Mouse (Mus musculus) C2C12 (cell line): ENCODE measurements around the gene Lrch4. TPM values are rescaled to one million over a fixed set of nuclear protein-coding genes. Genes with fewer than 3 reads are reported as not detected.
A peak's percentile ranks its signal among the peaks of the same experiment; 100 is the strongest.

Experiments
- H3K27me3 ChIP-seq: one replicate; pipeline ENCODE4 v1.6.1; 2011; ENCODE audit not compliant: control insufficient read depth, insufficient read depth, insufficient read length
- H3K36me3 ChIP-seq: one replicate; pipeline ENCODE4 v1.6.1; 2011; ENCODE audit not compliant: control insufficient read depth, insufficient read depth
- H3K4me3 ChIP-seq: one replicate; pipeline ENCODE4 v1.5.1; 2011; ENCODE audit warnings: mild to moderate bottlenecking, control low read depth; ENCODE audit not compliant: poor library complexity, insufficient read depth, severe bottlenecking
- H3K79me2 ChIP-seq: one replicate; pipeline ENCODE4 v1.6.1; 2011; ENCODE audit not compliant: control insufficient read depth, insufficient read depth
- H3K79me3 ChIP-seq: one replicate; pipeline ENCODE4 v1.6.1; 2011; ENCODE audit warnings: low read depth, control low read depth
- H3ac ChIP-seq: one replicate; pipeline ENCODE3; 2011; ENCODE audit warnings: low read depth; ENCODE audit not compliant: control insufficient read depth, insufficient read length
- CEBPB ChIP-seq: IDR thresholded peaks from one replicate; pipeline ENCODE4 v1.6.1; 2011; ENCODE audit warnings: low read depth, mild to moderate bottlenecking, control low read depth, moderate library complexity
- CTCF ChIP-seq: IDR thresholded peaks from one replicate; pipeline ENCODE4 v1.5.1; 2011; ENCODE audit not compliant: control insufficient read depth, insufficient read depth, insufficient read length
- FOSL1 ChIP-seq: IDR thresholded peaks from one replicate; pipeline ENCODE4 v1.8.0; 2011; ENCODE audit warnings: mild to moderate bottlenecking, low read length; ENCODE audit not compliant: poor library complexity, insufficient read depth, severe bottlenecking
- MAX ChIP-seq: IDR thresholded peaks from one replicate; pipeline ENCODE4 v1.6.1; 2011; ENCODE audit warnings: mild to moderate bottlenecking, control low read depth
- MYOD1 ChIP-seq: IDR thresholded peaks from one replicate; pipeline ENCODE4 v1.6.1; 2011; ENCODE audit warnings: low read depth; ENCODE audit not compliant: control insufficient read depth, insufficient read length
- MYOG ChIP-seq: IDR thresholded peaks from one replicate; pipeline ENCODE4 v1.6.1; 2011; ENCODE audit not compliant: control insufficient read depth, insufficient read length; ENCODE audit errors: extremely low read depth
- USF1 ChIP-seq: IDR thresholded peaks from one replicate; pipeline ENCODE4 v1.6.1; 2011; ENCODE audit warnings: low read depth, mild to moderate bottlenecking, control low read depth, moderate library complexity
- polyA plus RNA-seq: library from polyadenylated mRNA; unstranded; fragments of >200 nt; fragmentation: generic; extraction: Trizol; gene quantifications from one replicate; pipeline ENCODE4 v1.2.1, GENCODE M21; 2012; ENCODE audit warnings: missing spikeins

The Lrch4 gene
- polyA plus RNA-seq, 1 experiment = 27.5 TPM

- TF ChIP-seq CTCF (no peak), MAX (no peak), FOSL1 (no peak), USF1 (no peak), CEBPB (no peak), MYOG (no peak), MYOD1 (no peak)
- no peak overlapping the region for H3ac ChIP-seq
- no peaks in the 10 kb centered on the region for H3K36me3 ChIP-seq
- peaks cover 4% of the 10 kb centered on the region for H3K79me3 ChIP-seq
- H3K79me2 ChIP-seq = peaks cover 19% of the 10 kb centered on the region
- H3K4me3 ChIP-seq = no peak overlapping the region
- H3K27me3 ChIP-seq = no peaks in the 10 kb centered on the region
Observed at GRCm38 (mm10) chr5:137674786-137675185, 45.9 kb downstream of the Lrch4 start.

- peaks cover 26% of the 10 kb centered on the region for H3K79me2 ChIP-seq
- no peaks in the 10 kb centered on the region for H3K27me3 ChIP-seq
- H3K4me3 ChIP-seq = no peak overlapping the region
- TF ChIP-seq MYOD1 (no peak), MAX (no peak), CEBPB (no peak)
- no peak overlapping the region for H3ac ChIP-seq
- H3K36me3 ChIP-seq = no peaks in the 10 kb centered on the region
- H3K79me3 ChIP-seq = peaks cover 4% of the 10 kb centered on the region
Observed at GRCm38 (mm10) chr5:137677859-137678258, 48.9 kb downstream of the Lrch4 start.

- Histone ChIP-seq H3K79me3 (peaks cover 6% of the 10 kb centered on the region), H3K79me2 (peaks cover 34% of the 10 kb centered on the region), H3K4me3 (no peak overlapping the region), H3K36me3 (no peaks in the 10 kb centered on the region), H3ac (no peak overlapping the region), H3K27me3 (no peaks in the 10 kb centered on the region)
- TF ChIP-seq FOSL1 = no peak
- no peak for TF ChIP-seq MYOD1
- no peak for TF ChIP-seq USF1
- TF ChIP-seq CTCF = no peak
Observed at GRCm38 (mm10) chr5:137678736-137679135, 49.8 kb downstream of the Lrch4 start.

- Histone ChIP-seq H3K36me3 (no peaks in the 10 kb centered on the region), H3K4me3 (no peak overlapping the region), H3K27me3 (no peaks in the 10 kb centered on the region), H3ac (no peak overlapping the region), H3K79me3 (peaks cover 6% of the 10 kb centered on the region), H3K79me2 (peaks cover 37% of the 10 kb centered on the region)
- TF ChIP-seq CTCF (no peak), MYOD1 (no peak), MAX (no peak), MYOG (no peak), CEBPB (no peak), USF1 (no peak), FOSL1 (no peak)
Observed at GRCm38 (mm10) chr5:137679726-137680125, 50.8 kb downstream of the Lrch4 start.

- Histone ChIP-seq H3K4me3 (no peak overlapping the region), H3K79me3 (peaks cover 6% of the 10 kb centered on the region)
Observed at GRCm38 (mm10) chr5:137682526-137682925, 53.6 kb downstream of the Lrch4 start.

GRCm38 (mm10) chr5:137683388-137684293 is 54.7 kb downstream of the Lrch4 start:
- Histone ChIP-seq H3K79me3 (peaks cover 6% of the 10 kb centered on the region), H3K79me2 (peaks cover 30% of the 10 kb centered on the region), H3K4me3 (peak overlapping the region; percentile 51), H3K36me3 (no peaks in the 10 kb centered on the region), H3ac (peak overlapping the region; percentile 63), H3K27me3 (no peaks in the 10 kb centered on the region)
- TF ChIP-seq MAX (no peak), USF1 (no peak), CTCF (no peak), CEBPB (no peak), MYOG (no peak), FOSL1 (no peak), MYOD1 (no peak)

More at GRCm38 (mm10) chr5:137682526-137682925, 53.6 kb downstream of the Lrch4 start:
- no peak for TF ChIP-seq FOSL1
- no peak for TF ChIP-seq MAX
- no peak for TF ChIP-seq CTCF
- no peak for TF ChIP-seq MYOD1
- no peak for TF ChIP-seq CEBPB
- no peak for TF ChIP-seq USF1
- no peak for TF ChIP-seq MYOG
- H3K36me3 ChIP-seq = no peaks in the 10 kb centered on the region
- peaks cover 37% of the 10 kb centered on the region for H3K79me2 ChIP-seq
- H3K27me3 ChIP-seq = no peaks in the 10 kb centered on the region
- H3ac ChIP-seq = no peak overlapping the region
